Mouse (Mus musculus): ENCODE data around the gene Mfsd2a.

DNA sequence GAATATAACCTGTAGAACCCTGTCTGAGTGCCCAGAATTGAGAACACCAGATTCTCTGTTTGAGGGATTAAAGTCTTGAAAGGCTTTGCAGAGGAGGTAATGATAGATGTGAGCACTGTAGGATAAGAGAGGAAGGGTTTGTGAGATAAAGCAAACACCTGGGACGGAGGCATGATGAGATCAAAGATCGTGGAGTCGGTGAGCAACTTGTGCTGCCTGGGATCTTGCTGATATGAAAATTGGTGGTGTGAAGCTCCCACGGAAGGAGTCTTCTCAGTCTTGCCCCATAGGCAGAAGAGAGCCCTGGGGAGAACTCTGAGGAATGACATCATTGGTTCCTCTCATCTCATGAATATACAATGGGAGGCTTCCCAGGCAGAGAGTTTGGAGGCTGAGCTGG, 7.1 kb upstream of the Mfsd2a start:
- TF ChIP-seq CTCF (IDR thresholded peaks at IDR 0.05; ENCODE audit: low read depth) = no peak
- no peak for TF ChIP-seq EP300 (IDR thresholded peaks at IDR 0.05; ENCODE audit: low read depth)
